Mouse (Mus musculus) adrenal gland, postnatal 10 days (tissue): Measurements from ENCODE around the gene Clspn. TPM values are rescaled to one million over a fixed set of nuclear protein-coding genes. Genes with fewer than 3 reads are reported as not detected.
"Not testable (repeated sequence)": the region's sequence is repeated elsewhere in the genome, so short reads cannot be mapped to it uniquely, and the experiment has no call there.

ENCODE experiments used
- DNase-seq: peaks from one replicate; pipeline ENCODE4 v3.0.0; 2021; ENCODE audit warnings: mixed read lengths
- long read RNA-seq, 2 experiments: library from polyadenylated mRNA; stranded (forward); transcript quantifications; one replicate each; pipeline ENCODE4 v2.0.0; 2021
- total RNA-seq, 2 experiments: library from RNA; stranded (reverse); gene quantifications; 2 replicates each; pipeline ENCODE4 v1.2.3; 2021

Gene Clspn
- total RNA-seq, result 1 to 10 TPM; 8.5 to 8.9 TPM
- long read RNA-seq, experiment 1, partial matches to known transcripts, result 3 of 5 reads
- long read RNA-seq, experiment 1, other reads (novel, unspliced or antisense), result 2 of 5 reads
- long read RNA-seq, experiment 2, partial matches to known transcripts, result 0 of 1 reads
- long read RNA-seq, experiment 2, other reads (novel, unspliced or antisense), result 1 of 1 reads

DNA sequence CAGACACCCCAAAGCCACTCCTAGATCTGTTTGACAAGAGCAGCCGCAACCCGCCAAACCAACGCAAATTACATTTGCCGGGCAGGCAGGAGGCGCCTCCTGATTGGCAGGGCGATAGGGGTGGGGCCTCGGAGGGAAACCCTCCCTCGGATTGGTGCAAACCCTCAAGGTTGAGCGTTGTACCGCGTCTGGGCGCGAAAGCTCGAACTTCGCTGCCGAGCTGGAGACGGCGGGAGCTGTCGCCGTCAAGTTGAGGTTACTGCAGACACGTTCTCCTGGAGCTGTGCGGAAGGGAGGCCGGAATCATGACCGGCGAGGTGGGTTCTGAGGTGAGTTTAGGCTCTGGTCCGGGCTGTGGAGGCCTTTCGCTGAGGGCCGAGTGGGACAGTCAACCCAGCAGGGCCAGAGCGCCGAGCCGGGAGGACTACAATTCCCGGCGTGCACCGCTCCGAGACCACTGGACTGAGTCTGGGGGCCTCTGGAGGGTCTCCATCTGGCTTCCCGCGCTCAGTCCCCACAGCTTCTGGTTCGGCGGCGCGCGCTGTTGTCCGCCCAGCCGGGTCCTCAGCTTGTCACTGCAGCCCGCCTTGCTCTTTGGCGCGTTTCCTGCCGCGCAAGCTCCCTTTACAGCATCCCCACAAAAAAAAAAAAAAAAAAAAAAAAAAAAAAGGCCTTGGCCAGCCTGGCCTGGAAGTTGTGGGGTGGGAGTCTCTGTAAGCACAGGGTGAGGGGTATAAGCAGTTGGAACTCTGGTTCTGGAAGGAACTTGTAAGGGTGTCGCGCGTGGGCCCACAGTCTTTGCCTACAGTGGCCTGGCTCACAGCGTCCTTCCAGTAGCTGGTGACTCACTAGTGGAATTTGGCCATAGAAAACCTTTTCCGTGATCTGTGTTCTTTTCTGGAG, at the start of gene Clspn:
TSS of gene Clspn (plus strand) at position 127 of the 903 bp plus-strand sequence.
- peak; percentile 94 for DNase-seq

DNA sequence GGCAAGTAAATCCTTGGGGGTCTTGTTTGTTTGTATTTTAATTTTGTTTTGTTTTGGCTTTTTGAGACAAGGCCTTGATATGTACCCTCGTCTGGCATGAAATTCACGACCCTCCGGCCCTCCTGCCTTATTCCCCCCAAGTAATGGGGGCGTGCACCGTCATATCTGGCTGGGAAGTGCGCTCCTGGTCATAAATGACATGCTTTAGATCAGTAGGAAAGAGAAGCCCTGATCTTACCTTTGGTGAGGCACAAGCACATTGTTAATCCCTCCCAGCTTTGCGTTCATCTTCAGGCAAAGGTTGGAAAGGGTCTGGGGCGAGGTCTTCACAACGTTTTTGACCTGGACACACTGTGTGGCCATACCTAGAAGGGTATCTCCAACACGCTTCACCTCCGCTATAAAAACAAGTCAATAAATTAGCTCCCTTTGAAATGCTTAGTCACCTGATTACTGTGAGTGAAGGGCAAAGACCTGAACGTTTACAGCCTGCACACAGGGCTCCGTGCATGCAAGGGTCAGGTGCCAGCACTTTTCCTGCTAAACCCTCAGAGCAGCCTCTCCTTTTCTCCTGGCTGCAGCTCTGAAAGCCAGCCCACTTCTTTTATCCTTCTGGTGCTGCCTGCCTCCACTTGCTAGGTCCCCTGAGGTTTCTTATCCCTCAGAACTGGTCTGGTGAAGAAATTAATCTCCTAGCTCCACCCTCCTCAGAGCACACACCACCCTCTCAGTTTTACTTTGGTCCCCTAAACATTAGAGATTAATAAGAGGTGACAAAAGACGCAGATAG, 48.4 kb upstream of the Clspn start:
- no peak for DNase-seq

DNA sequence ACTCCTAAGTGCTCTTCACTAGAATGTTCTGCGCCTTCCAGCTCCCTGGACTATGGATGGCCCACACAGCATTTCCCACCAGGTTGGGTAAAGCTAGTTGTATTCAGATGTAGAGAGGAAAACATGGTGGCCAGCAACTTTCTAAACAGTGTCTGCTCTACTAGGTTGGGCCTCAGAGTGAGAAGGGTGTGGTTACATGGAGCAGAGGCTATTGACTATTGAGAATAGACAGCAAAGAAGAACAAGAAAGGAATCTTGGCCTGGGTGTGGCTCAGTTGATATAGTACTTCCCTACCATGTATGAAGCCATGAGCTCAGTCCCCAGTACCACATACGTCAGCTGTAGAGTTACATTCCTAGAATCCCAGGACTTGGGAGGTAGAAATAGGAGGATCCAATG, 47.7 kb upstream of the Clspn start:
- DNase-seq, result no peak

GRCm38 (mm10) chr4:126511013-126511412, 45.7 kb upstream of the Clspn start:
- DNase-seq, result no peak

DNA sequence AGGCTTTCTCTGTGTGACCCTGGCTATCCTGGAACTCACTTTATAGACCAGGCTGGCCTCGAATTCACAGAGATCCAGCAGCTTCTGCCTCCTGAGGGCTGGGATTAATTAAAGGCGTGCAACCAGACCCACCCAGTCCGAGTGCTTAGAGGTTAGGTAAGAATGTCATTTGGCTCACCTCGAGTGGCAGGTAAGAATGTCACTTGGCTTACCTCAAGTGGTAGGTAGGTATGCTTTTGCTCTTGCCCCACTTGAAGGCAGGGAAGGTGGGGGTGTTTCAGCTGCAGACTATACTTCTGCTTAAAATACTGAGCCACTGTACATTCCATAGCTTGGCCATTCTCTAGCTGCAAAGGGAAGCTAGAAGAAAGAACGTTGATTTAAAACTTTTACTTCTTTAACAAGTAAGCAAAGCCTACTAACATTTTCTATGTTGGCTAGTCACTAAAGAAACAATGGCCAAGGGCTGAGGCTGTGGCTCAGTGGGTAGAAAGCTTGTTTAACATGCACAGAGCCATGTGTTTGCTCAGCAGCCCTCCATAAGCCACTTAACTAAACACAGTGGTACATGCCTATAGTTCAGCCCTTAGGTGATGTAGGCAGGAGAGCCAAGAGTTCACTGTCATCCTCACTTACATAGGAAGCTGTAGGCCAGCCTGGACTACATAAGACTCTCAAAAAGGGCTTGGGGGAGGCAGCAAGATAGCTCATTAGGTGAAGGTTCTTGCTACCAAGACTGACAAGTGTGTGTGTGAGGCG, 44.2 kb upstream of the Clspn start:
- DNase-seq, result no peak

GRCm38 (mm10) chr4:126526164-126526563, 30.6 kb upstream of the Clspn start:
- DNase-seq, result no peak

GRCm38 (mm10) chr4:126526828-126527227, 29.9 kb upstream of the Clspn start:
- no peak for DNase-seq

- DNase-seq, result no peak
Measured at GRCm38 (mm10) chr4:126532292-126532691, 24.4 kb upstream of the Clspn start.

- peak; percentile 83 for DNase-seq
Measured at GRCm38 (mm10) chr4:126532827-126533728, 23.7 kb upstream of the Clspn start, which contains the start of gene Ago4. Ago4 (minus strand) TSS chr4:126533472.

GRCm38 (mm10) chr4:126533729-126534070, 23.0 kb upstream of the Clspn start:
- DNase-seq, result no peak

- DNase-seq, result not testable (repeated sequence)
Measured at GRCm38 (mm10) chr4:126535631-126536030, 21.1 kb upstream of the Clspn start.

GRCm38 (mm10) chr4:126536865-126537264, 19.9 kb upstream of the Clspn start:
- no peak for DNase-seq

DNA sequence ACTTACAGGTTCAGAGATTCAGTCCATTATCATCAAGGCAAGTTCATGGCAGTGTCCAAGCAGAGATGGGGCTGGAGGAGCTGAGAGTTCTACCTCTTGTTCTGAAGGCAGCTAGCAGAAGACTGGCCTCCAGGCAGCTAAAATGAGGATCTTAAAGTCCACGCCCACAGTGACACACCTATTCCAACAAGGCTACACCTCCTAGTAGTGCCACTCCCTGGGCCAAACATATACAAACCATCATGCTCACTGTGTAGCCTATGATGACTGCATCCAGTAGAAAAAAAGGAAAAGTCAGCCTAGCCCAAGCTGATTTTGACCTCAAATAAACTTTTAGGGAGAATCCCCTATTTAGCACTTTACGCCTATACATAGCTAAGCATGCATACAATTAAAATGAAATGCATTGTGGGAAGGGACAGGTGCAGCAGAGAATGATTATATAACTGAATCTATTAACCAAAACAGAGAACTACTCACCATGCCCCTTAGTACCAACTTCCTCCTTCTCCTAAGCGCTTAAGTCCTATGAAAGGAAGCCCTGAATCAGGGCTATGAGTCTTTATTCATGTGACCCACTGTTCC, 16.2 kb upstream of the Clspn start:
- DNase-seq, result no peak

DNA sequence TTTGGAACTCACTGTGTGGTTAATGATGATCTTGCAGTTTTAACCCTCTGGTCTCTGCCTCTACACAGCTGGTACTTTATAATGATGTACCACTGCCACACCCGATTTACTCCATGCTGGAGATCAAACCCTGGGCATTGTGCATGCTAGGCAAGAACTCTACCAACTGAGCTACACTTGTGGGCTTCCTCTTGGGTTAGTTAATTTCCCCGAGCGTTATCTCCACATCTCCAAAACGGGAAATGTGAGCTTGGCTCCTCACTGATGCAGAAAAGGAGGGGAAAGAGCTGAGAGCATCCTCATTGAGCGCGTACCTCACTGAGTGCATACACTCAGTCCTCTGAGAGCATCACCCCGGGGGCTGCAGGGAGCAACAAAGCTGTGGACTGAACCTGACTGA, 13.9 kb upstream of the Clspn start:
- no peak for DNase-seq

GRCm38 (mm10) chr4:126545016-126545415, 11.7 kb upstream of the Clspn start:
- DNase-seq, result no peak

GRCm38 (mm10) chr4:126545703-126546102, 11.0 kb upstream of the Clspn start:
- no peak for DNase-seq

DNA sequence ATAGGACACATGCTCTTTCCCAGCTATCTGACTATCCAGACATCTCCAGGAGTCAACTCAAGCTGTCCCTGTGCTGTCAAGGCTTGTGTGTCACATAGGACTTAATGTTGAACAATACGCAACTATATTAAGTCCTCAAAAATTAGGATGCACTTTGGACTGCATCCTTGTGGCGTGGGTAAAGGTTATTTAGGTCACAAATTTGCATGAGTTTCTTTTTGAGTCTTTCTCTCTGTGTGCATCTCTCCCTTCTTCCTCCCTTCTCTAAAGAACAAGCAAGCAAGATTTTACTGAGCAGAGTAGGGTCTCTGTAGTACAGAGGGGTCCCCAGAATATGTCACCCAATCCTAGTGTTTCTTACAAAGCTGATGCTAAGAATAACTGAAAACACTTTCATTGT, 10.6 kb upstream of the Clspn start:
- DNase-seq, result no peak

- DNase-seq, result peak; percentile 35
Measured at GRCm38 (mm10) chr4:126552136-126552535, 4.6 kb upstream of the Clspn start.

DNA sequence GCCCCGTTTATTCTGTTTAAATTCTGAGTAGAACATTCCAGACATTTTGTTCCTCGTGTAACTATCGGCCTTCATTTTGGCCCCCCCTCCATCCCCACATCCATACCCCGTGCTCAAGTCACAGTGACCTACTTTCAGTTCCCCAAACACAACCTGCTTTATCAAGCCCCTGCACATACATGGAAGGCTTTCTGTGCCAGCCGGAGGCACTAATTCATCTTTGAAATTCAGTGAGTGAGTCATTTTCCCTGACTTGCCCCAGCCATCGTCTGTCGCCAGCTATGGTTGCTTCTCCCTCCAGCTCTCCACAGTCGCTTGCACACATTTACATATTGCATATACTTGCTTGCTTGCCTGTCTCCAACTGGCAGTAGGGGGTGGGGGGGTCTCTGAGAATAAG, 3.6 kb upstream of the Clspn start:
- peak; percentile 38 for DNase-seq

- no peak for DNase-seq
Measured at GRCm38 (mm10) chr4:126553685-126554084, 3.0 kb upstream of the Clspn start.

GRCm38 (mm10) chr4:126554462-126554861, 2.3 kb upstream of the Clspn start:
- DNase-seq, result peak; percentile 18
